Mouse (Mus musculus) mouse embryonic stem cell (cell line): ENCODE measurements at regions not wholly inside any gene's neighbourhood (a gene's known extent, or its start where the extent isn't known, plus 50 kb on each side); places are given as distances from the start of the nearest gene placed in this dataset.

Experiments used
- in situ Hi-C, 2 experiments: fragments of 300-500 bp; cut with MboI; formaldehyde crosslinking; loops; 1 replicate in 1 of 2; 3 replicates in 1 of 2; pipeline ENCODE4 v1.14.3; 2019 to 2020; ENCODE audit warnings: low sequenced_read_pairs in 2 of 2, low pct_unique_long_range_greater_than_20kb in 1 of 2, mixed read lengths in 1 of 2; ENCODE audit not compliant: unreplicated experiment in 1 of 2

- in situ Hi-C loops, result no loop called here
Measured at GRCm38 (mm10) chr1:40907813-40908212, 102.4 kb downstream of the Tmem182 start.

- in situ Hi-C loops, result no loop called here
Measured at GRCm38 (mm10) chr1:40913591-40913990, 108.2 kb downstream of the Tmem182 start.

GRCm38 (mm10) chr1:40924271-40924670 is 118.9 kb downstream of the Tmem182 start:
- in situ Hi-C loops, result no loop called here

GRCm38 (mm10) chr1:40924780-40925179 is 119.4 kb downstream of the Tmem182 start:
- in situ Hi-C loops, result no loop called here

- in situ Hi-C loops, result no loop called here
Measured at GRCm38 (mm10) chr1:40931374-40931773, 126.0 kb downstream of the Tmem182 start.

GRCm38 (mm10) chr1:40936729-40937128 is 131.3 kb downstream of the Tmem182 start:
- in situ Hi-C loops, result no loop called here

GRCm38 (mm10) chr1:40942751-40943150 is 137.3 kb downstream of the Tmem182 start:
- in situ Hi-C loops, result no loop called here

GRCm38 (mm10) chr1:40943165-40943564 is 137.8 kb downstream of the Tmem182 start:
- in situ Hi-C loops, result no loop called here

- in situ Hi-C loops, result no loop called here
Measured at GRCm38 (mm10) chr1:40950641-40951040, 145.2 kb downstream of the Tmem182 start.

- in situ Hi-C loops, result no loop called here
Measured at GRCm38 (mm10) chr1:40954720-40955163, 149.3 kb downstream of the Tmem182 start.

- in situ Hi-C loops, result no loop called here
Measured at GRCm38 (mm10) chr1:40967768-40968504, 162.5 kb downstream of the Tmem182 start.

- in situ Hi-C loops, result no loop called here
Measured at GRCm38 (mm10) chr1:40983762-40984161, 178.4 kb downstream of the Tmem182 start.

- in situ Hi-C loops, result no loop called here
Measured at GRCm38 (mm10) chr1:40993327-40993726, 187.9 kb downstream of the Tmem182 start.

GRCm38 (mm10) chr1:41001154-41001949 is 196.0 kb downstream of the Tmem182 start:
- in situ Hi-C loops, result no loop called here

GRCm38 (mm10) chr1:41002006-41002405 is 196.6 kb downstream of the Tmem182 start:
- in situ Hi-C loops, result no loop called here

- in situ Hi-C loops, result no loop called here
Measured at GRCm38 (mm10) chr1:41026943-41027342, 221.5 kb downstream of the Tmem182 start.

GRCm38 (mm10) chr1:41027540-41027978 is 222.2 kb downstream of the Tmem182 start:
- in situ Hi-C loops, result no loop called here

GRCm38 (mm10) chr1:41028021-41028420 is 222.6 kb downstream of the Tmem182 start:
- in situ Hi-C loops, result no loop called here

GRCm38 (mm10) chr1:41035085-41035880 is 229.9 kb downstream of the Tmem182 start:
- in situ Hi-C loops, result no loop called here
